Mouse (Mus musculus) adrenal gland, adult 2 months (tissue): ENCODE data around the gene Klhl5. TPM values are rescaled to one million over a fixed set of nuclear protein-coding genes. Genes with fewer than 3 reads are reported as not detected.
A peak's percentile ranks its signal among the peaks of the same experiment; 100 is the strongest.

Experiments used
- DNase-seq: peaks from one replicate; pipeline ENCODE4 v3.0.0; 2021
- polyA plus RNA-seq: library from polyadenylated mRNA; depleted of rRNA; stranded (reverse); fragments of >200 nt; gene quantifications from 2 replicates; pipeline ENCODE4 v1.2.3, GENCODE M21; 2012; rRNA removed
- total RNA-seq, 2 experiments: library from RNA; stranded (reverse); gene quantifications; 2 replicates each; pipeline ENCODE4 v1.2.3; 2021

The Klhl5 gene
- total and polyA plus RNA-seq, 3 experiments, result 31.4 to 63.2 (median 48.6) TPM

DNA sequence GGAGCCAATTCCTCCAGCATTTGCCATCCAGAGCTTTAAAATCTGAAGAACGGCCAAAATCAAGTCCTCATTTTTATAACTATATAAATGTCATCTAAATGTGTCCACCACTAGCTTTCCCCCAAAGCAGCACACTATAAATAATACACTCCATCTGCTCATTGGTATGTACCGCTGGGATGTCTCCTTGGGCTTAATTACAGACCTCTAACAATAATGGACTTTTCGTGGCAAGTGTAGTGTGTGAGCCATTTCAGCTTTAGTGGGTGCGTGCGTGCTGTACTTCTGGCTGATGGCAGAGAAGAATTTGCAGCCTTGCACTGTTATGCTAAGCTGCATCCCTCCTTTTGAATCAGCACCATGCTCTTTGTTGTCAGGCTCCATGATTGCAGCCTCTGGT is 84.3 kb downstream of the Klhl5 start:
- no peak for DNase-seq

DNA sequence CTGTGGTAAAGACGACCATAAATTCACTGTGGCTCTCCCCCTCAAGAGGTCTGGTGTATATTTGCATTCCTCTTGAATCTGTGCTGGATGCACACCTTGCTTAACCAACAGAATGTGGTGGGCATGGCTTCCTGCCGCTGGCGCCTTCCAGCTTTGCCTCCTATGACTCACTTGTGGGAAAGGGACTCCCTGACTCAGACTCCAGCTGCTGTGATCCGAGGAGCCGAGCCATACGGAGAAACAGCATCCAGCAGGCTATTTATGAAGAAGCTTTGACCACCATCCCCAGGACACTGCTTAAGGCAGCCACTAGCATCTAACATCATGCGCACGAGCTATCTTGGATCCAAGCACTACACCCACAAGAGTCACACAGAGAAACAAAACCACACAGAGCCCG is 87.1 kb downstream of the Klhl5 start:
- no peak for DNase-seq

GRCm38 (mm10) chr5:65199346-65200128 is 92.2 kb downstream of the Klhl5 start, which contains the start of gene Wdr19:
Gene Wdr19, plus strand, starts transcription at chr5:65199696.
- DNase-seq, result peak; percentile 99

DNA sequence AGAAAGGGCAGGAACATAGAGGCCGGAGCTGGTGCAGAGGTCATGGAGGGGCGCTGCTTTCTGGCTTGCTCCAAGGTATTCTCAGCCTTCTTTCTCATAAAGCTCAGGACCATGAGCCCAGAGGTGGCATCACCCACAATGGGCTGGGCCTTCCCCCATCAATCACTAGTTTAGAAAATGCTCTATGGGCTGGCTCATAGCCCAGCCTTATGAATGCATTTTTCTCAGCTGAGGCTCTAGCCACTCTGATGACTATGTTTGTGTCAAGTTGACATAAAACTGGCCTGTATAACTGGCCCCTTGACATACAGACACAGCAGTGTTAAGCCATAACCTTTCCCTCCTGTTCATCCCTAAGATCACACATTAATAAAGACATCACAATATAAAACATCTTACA is 97.4 kb downstream of the Klhl5 start:
- no peak for DNase-seq

- DNase-seq, result peak; percentile 30
Measured at GRCm38 (mm10) chr5:65213321-65213720, 106.0 kb downstream of the Klhl5 start.

Other genes starting within 250 kb of the Klhl5 start
- gene Tlr1, start 174.0 kb upstream of the Klhl5 start, total RNA-seq, result 1 to 10 TPM; 1.1 to 2.1 TPM
- 0.49 and 0.50 TPM in 2 replicates for gene Tlr1, start 174.0 kb upstream of the Klhl5 start, polyA plus RNA-seq
- 1 to 10 TPM in 1 of 2 experiments, under 1 TPM in 1; 0.95 to 1.7 TPM for gene Tlr6, start 147.4 kb upstream of the Klhl5 start, total RNA-seq
- 0.41 and 0.51 TPM in 2 replicates for gene Tlr6, start 147.4 kb upstream of the Klhl5 start, polyA plus RNA-seq
- gene Fam114a1, start 137.5 kb upstream of the Klhl5 start, total RNA-seq, result 10 to 100 TPM; 30.3 to 31.7 TPM
- 4.1 and 4.6 TPM in 2 replicates for gene Fam114a1, start 137.5 kb upstream of the Klhl5 start, polyA plus RNA-seq
- gene Tmem156, start 15.4 kb upstream of the Klhl5 start, total RNA-seq, result under 1 TPM; 0.37 to 0.38 TPM
- gene Tmem156, start 15.4 kb upstream of the Klhl5 start, polyA plus RNA-seq, result not detected in 2 replicates
- 1 to 10 TPM; 6.0 to 9.5 TPM for gene Wdr19, start 92.2 kb downstream of the Klhl5 start, total RNA-seq
- 1.6 and 2.3 TPM in 2 replicates for gene Wdr19, start 92.2 kb downstream of the Klhl5 start, polyA plus RNA-seq
- gene Rfc1, start 228.1 kb downstream of the Klhl5 start, total RNA-seq, result 10 to 100 TPM; 38.7 to 46.1 TPM
- gene Rfc1, start 228.1 kb downstream of the Klhl5 start, polyA plus RNA-seq, result 4.3 and 5.4 TPM in 2 replicates
- gene Klb, start 240.8 kb downstream of the Klhl5 start, total RNA-seq, result 10 to 100 TPM; 10.3 to 19.6 TPM
- 4.9 and 8.4 TPM in 2 replicates for gene Klb, start 240.8 kb downstream of the Klhl5 start, polyA plus RNA-seq